Mouse (Mus musculus): ENCODE data around the gene Zfp932.
"Not testable (repeated sequence)": the region's sequence is repeated elsewhere in the genome, so short reads cannot be mapped to it uniquely, and the experiment has no call there.

Zfp932 gene

DNA sequence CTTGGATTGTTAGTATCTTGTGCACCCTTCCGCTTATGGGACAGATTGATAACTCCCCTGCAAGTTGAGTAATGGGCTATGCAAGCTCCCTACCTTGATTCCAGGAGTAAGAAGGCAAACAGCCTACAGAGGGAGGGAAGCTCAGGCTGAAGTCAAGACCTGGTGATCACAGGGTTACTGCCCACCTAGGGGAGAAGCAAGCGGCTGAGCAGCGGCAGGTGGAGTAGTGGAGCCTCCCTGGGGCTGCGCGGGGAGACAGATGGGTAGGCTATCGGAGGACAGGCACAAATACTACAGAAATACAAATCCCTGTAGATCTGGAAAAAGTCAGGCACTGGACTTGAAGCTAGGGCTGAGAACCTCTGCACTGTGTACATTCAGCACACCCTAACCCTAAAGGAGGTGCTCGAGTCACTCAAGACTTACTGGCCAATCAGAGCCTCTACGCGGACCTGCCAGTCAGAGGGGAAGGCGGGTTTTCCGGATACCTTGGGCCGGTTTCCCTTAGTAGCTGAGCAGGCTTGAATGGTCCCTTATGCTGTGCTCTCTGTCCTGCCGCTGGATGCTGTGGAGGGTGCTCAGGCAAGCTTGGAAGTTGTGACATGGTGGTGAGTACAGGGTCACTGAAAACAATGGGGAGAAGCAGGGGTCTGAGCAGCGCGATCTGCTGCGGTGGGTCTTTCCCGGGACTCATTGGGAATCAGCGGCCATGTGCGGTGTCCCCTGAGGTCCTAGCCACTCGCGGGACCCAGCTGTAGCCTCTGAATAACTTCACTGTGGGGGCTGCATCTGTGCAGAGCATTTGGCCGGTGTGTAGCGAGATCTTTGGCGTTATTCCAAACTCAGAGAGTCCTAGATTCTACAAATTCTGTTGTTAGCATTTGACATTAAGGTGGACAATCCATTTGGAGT, at the start of gene Zfp932:
Zfp932 (plus strand) TSS at position 496 of the 912 bp plus-strand sequence.
- peak; percentile 87 for DNase-seq (ENCODE audit: low read depth)

DNA sequence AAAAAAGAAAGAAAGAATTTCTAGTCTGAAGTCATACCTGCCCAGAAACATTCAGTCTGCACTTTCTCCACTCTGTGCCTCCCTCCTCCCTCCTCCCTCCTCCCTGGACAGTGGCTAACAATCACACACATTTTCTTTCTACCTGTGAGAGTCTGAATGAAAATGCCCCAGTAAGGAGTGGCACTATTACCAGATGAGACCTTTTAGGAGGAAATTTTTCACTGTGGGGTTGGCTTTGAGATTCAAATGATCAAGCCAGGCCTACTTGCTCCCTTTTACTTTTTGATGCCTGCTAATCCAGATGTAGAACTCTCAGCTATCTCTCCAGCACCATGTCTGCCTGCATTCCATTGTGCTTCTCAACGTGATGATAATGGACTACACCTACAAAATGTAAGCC, 46.0 kb upstream of the Zfp932 start:
- no peak for DNase-seq (ENCODE audit: low read depth)

DNA sequence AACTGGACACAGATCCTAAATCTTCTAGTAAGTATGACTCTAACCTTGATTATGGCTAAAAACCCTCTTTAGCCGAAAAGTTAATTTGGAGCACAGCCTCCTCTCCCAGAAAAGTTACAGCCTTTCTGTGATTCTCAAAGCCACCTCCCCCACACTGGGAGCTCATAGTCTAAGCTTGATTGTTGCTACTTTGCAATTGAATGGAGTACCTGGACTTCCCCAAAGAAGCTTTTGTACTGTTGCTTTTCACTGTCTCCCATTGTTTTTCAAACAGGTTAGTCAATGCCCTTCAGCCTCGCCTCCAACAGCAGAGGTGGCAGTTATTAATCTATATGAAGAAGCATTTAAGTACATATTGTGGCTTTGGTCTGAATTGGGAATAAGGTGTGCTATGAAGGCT, 15.6 kb upstream of the Zfp932 start:
- DNase-seq (ENCODE audit: low read depth) = not testable (repeated sequence)

DNA sequence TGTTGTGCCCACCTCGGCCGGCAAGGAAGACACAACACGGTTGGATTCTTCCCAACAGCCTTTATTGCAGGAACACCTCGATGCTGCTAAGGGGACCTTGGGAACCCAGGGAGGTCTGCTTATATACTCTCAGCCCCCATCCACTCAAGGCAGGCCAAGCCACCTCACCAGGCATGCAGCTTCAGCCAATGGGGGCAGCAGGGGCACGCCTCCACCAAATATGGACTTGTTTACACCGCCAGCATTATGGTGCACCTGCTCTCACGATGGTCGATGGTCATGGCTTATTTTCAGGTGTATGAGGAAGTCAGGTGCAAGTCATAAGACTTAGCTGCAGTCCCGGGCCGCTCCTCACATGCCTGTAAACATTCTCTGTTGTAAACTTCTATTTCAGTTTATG, 860 bp upstream of the Zfp932 start:
- DNase-seq (ENCODE audit: low read depth) = not testable (repeated sequence)

DNA sequence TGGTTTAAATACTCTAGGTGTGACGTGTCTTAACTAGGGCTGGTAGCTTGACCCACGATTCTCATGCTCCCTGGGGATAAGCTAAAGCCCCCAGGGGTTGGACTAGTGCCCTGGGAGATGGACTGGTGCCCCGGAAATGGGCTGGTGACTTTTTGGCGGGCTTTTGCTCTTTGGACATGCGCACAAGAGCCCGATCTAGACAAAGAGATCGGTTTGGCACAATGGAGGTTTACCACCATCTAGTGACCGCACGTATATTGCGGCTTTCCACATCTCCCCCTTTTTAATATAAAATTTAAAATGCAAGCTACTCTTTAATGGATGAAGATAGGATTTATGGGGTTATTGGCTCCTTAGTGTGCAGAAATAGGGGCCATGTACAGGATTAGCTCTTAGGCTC, 19.5 kb downstream of the Zfp932 start:
- peak; percentile 47 for DNase-seq (ENCODE audit: low read depth)

DNA sequence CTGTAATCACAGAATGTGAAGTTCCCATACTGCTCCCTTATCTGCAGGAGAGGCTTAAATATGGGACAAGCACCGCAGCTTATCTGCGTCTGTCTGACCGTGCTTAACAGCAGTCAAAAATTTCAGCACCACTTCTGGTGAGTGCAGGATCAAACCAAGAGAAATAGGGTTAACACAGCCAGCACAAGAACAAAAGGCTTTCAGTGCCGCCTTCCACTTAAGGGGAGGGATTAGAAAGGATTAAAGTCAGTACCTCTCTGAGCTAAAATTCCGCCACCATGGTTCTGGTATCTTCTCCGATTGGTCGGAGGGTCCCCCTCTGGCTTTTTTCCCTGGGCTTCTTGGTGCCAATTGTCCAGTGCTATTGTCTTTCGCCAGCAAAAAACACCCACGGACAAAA, 27.0 kb downstream of the Zfp932 start:
- no peak for DNase-seq (ENCODE audit: low read depth)

DNA sequence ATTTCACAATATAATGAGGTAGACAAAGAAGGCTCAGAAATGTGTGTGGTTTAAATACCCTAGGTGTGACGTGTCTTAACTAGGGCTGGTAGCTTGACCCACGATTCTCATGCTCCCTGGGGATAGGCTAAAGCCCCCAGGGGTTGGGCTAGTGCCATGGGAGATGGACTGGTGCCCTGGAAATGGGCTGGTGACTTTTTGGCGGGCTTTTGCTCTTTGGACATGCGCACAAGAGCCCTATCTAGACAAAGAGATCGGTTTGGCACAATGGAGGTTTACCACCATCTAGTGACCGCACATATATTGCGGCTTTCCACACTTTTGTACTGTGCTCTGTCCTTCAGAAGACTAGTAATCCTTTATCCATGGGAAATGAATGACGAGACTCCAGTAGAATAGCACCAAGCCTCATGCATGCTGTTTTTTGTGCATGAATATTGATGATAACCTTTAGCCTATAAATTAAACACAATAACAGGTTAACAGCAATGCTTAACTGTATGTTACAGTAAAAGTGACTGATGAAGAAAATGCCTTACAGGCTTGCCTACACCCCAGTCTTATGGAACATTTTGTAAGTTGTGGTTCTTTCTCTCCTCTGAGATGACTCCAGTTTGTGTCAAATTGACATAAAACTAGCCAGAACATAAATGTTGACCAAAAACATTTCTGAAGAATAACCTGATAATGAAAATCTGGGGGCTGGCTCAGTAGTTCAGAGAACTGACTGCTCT, 27.5 kb downstream of the Zfp932 start:
- DNase-seq (ENCODE audit: low read depth) = peak; percentile 66

DNA sequence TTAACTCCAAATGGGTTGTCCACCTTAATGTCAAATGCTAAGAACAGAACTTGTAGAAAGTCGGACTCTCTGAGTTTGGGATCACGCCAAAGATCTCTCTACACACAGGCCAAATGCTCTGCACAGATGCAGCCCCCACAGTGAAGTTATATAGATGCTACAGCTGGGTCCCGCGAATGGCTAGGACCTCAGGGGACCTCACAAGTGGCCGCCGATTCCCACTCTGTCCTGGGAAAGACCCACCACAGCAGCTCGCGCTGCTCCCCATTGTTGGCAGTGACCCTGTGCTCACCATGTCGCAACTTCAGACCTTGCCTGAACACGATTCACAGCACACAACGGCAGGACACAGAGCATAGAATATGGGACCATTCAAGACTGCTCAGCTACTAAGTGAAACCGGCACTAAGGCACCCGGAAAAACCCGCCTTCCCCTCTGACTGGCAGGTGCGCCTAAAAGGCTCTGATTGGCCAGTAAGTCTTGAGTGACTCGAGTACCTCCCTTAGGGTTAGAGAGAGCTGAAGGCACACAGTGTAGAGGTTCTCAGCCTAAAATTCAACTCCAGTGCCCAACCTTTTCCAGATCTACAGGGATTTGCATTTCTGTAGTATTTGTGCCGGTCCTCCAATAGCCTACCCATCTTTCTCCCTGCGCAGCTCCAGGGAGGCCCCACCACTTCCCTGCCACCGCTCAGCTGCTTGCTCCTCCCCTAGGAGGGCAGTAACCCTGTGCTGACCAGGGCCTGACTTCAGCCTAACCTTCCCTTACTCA, 61.5 kb downstream of the Zfp932 start:
- DNase-seq (ENCODE audit: low read depth) = peak; percentile 88
